Mouse (Mus musculus) stomach, postnatal 0 days (tissue): ENCODE data around the gene Prex1. TPM values are rescaled to one million over a fixed set of nuclear protein-coding genes. Genes with fewer than 3 reads are reported as not detected.
A peak's percentile ranks its signal among the peaks of the same experiment; 100 is the strongest.

Source experiments
- ATAC-seq: fragments of 200-750 bp; cut with Nextera tagmentation; 2 replicates; pipeline ENCODE4 v1.8.0; 2017; ENCODE audit not compliant: low FRiP score, low TSS enrichment
- DNase-seq: peaks from one replicate; pipeline ENCODE4 v3.0.0-alpha.2; 2016; ENCODE audit warnings: low spot score
- H3K27ac ChIP-seq: fragments of 300-500 bp; sonication (generic); replicated peaks from 2 replicates; pipeline ENCODE4 v1.5.1; 2014; ENCODE audit warnings: mild to moderate bottlenecking, control low read depth
- H3K27me3 ChIP-seq: fragments of 300-500 bp; sonication (generic); 2 replicates; pipeline ENCODE4 v1.6.1; 2014; ENCODE audit warnings: low read length; ENCODE audit not compliant: control insufficient read depth, insufficient read depth
- H3K36me3 ChIP-seq: fragments of 300-500 bp; sonication (generic); 2 replicates; pipeline ENCODE4 v1.6.1; 2014; ENCODE audit warnings: low read length, mixed read lengths; ENCODE audit not compliant: control insufficient read depth, insufficient read depth
- H3K4me1 ChIP-seq: fragments of 300-500 bp; sonication (generic); replicated peaks from 2 replicates; pipeline ENCODE4 v1.6.1; 2014; ENCODE audit warnings: antibody characterized with exemption; ENCODE audit not compliant: control insufficient read depth, insufficient read depth
- H3K4me2 ChIP-seq: fragments of 300-500 bp; sonication (generic); replicated peaks from 2 replicates; pipeline ENCODE4 v1.6.1; 2014; ENCODE audit warnings: low read depth, mild to moderate bottlenecking, control low read depth, moderate library complexity
- H3K4me3 ChIP-seq: fragments of 300-500 bp; sonication (generic); 2 replicates; pipeline ENCODE4 v1.5.1; 2014; ENCODE audit warnings: low read depth, low read length, control low read depth
- H3K9ac ChIP-seq: fragments of 300-500 bp; sonication (generic); 2 replicates; pipeline ENCODE4 v1.6.1; 2014; ENCODE audit warnings: mild to moderate bottlenecking, low read length, control low read depth, mixed read lengths
- H3K9me3 ChIP-seq: fragments of 300-500 bp; sonication (generic); 2 replicates; pipeline ENCODE4 v1.6.1; 2016; ENCODE audit warnings: low read length; ENCODE audit not compliant: control insufficient read depth
- CTCF ChIP-seq: IDR thresholded peaks from 2 replicates; pipeline ENCODE4 v1.5.1; 2016; ENCODE audit warnings: antibody characterized with exemption, low read depth, mild to moderate bottlenecking, moderate library complexity
- EP300 ChIP-seq: optimal IDR thresholded peaks from 2 replicates; pipeline ENCODE3; 2016; ENCODE audit warnings: antibody characterized with exemption
- WGBS: fragments of 180-500 bp; shearing (Covaris S2); extraction: QIAGEN DNeasy Blood & Tissue Kit; methylation state at CpG from one replicate; pipeline ENCODE4 v1.1.7; 2014; 5-methylcytosine and 5-hydroxymethylcytosine counted together
- polyA plus RNA-seq: library from polyadenylated mRNA; unstranded; fragments of >200 nt; fragmentation: Nextera tagmentation; extraction: Ambion mirVana; gene quantifications from 2 replicates; pipeline ENCODE4 v1.2.1, GENCODE M21; 2015

Prex1 gene
- polyA plus RNA-seq, 1 experiment from 2014 or later: 12.0 TPM

- no peak for DNase-seq
- Histone ChIP-seq H3K4me1 (0 out of 2 replicates have a peak, but pooled peaks cover 3% of the 10 kb centered on the region), H3K4me2 (peak overlapping the region; percentile 18), H3K4me3 (no peak overlapping the region), H3K36me3 (no peaks in the 10 kb centered on the region), H3K9me3 (no peaks in the 10 kb centered on the region), H3K27me3 (no peaks in the 10 kb centered on the region), H3K27ac (no peak overlapping the region), H3K9ac (no peak overlapping the region)
- ATAC-seq: no peak
- WGBS: 51% methylated on average over 7 of the region's 7 CpGs
- TF ChIP-seq EP300: no peak
- TF ChIP-seq CTCF: no peak
These were observed 1.9 kb downstream of the Prex1 start for GRCm38 (mm10) chr2:166711681-166712132.

- Histone ChIP-seq H3K4me1 (0 out of 2 replicates have a peak, but pooled peaks cover 3% of the 10 kb centered on the region), H3K9me3 (no peaks in the 10 kb centered on the region), H3K4me3 (no peak overlapping the region), H3K9ac (no peak overlapping the region), H3K36me3 (no peaks in the 10 kb centered on the region), H3K27ac (no peak overlapping the region), H3K4me2 (no peak overlapping the region), H3K27me3 (no peaks in the 10 kb centered on the region)
- DNase-seq (no peak), ATAC-seq (no peak)
- 90% methylated on average over 2 of the region's 2 CpGs for WGBS
- TF ChIP-seq EP300 (no peak), CTCF (no peak)
These were observed 3.7 kb downstream of the Prex1 start for GRCm38 (mm10) chr2:166709883-166710282.

- H3K9ac ChIP-seq: no peak overlapping the region
- no peak for TF ChIP-seq CTCF
- no peak for TF ChIP-seq EP300
- no peaks in the 10 kb centered on the region for H3K4me1 ChIP-seq
- H3K4me3 ChIP-seq: no peak overlapping the region
- H3K36me3 ChIP-seq: no peaks in the 10 kb centered on the region
- ATAC-seq (no peak), DNase-seq (no peak)
- WGBS: 71% methylated on average over 8 of the region's 8 CpGs
- no peaks in the 10 kb centered on the region for H3K9me3 ChIP-seq
- no peaks in the 10 kb centered on the region for H3K27me3 ChIP-seq
- H3K4me2 ChIP-seq: no peak overlapping the region
- H3K27ac ChIP-seq: no peak overlapping the region
These were observed 5.3 kb downstream of the Prex1 start for GRCm38 (mm10) chr2:166708304-166708703.

GRCm38 (mm10) chr2:166706526-166706925 lies 7.1 kb downstream of the Prex1 start:
- H3K27me3 ChIP-seq: no peaks in the 10 kb centered on the region
- WGBS: 51% methylated on average over 2 of the region's 2 CpGs

GRCm38 (mm10) chr2:166703491-166703890 lies 10.1 kb downstream of the Prex1 start:
- TF ChIP-seq EP300 (no peak), CTCF (no peak)
- DNase-seq (no peak), ATAC-seq (no peak)
- no peak overlapping the region for H3K4me3 ChIP-seq
- H3K4me1 ChIP-seq: no peaks in the 10 kb centered on the region
- no peak overlapping the region for H3K4me2 ChIP-seq
- 66% methylated on average over 3 of the region's 3 CpGs for WGBS
- no peaks in the 10 kb centered on the region for H3K27me3 ChIP-seq
- H3K9ac ChIP-seq: no peak overlapping the region
- no peak overlapping the region for H3K27ac ChIP-seq
- H3K36me3 ChIP-seq: no peaks in the 10 kb centered on the region
- no peaks in the 10 kb centered on the region for H3K9me3 ChIP-seq

More at GRCm38 (mm10) chr2:166706526-166706925, 7.1 kb downstream of the Prex1 start:
- TF ChIP-seq EP300: no peak
- no peak overlapping the region for H3K9ac ChIP-seq
- H3K4me2 ChIP-seq: no peak overlapping the region
- H3K4me1 ChIP-seq: no peaks in the 10 kb centered on the region
- ATAC-seq (no peak), DNase-seq (no peak)
- H3K4me3 ChIP-seq: no peak overlapping the region
- H3K9me3 ChIP-seq: no peaks in the 10 kb centered on the region
- no peaks in the 10 kb centered on the region for H3K36me3 ChIP-seq
- H3K27ac ChIP-seq: no peak overlapping the region

- H3K4me1 ChIP-seq: no peaks in the 10 kb centered on the region
- no peak overlapping the region for H3K27ac ChIP-seq
- TF ChIP-seq EP300 (no peak), CTCF (no peak)
- no peaks in the 10 kb centered on the region for H3K27me3 ChIP-seq
- H3K4me3 ChIP-seq: no peak overlapping the region
- H3K9me3 ChIP-seq: no peaks in the 10 kb centered on the region
- H3K4me2 ChIP-seq: no peak overlapping the region
- H3K9ac ChIP-seq: no peak overlapping the region
- DNase-seq (no peak), ATAC-seq (no peak)
- 93% methylated on average over 2 of the region's 2 CpGs for WGBS
- no peaks in the 10 kb centered on the region for H3K36me3 ChIP-seq
These were observed 11.6 kb downstream of the Prex1 start for GRCm38 (mm10) chr2:166702113-166702445.
